Mouse (Mus musculus): ENCODE data around the gene Mvd. TPM values are rescaled to one million over a fixed set of nuclear protein-coding genes. Genes with fewer than 3 reads are reported as not detected.
A peak's percentile ranks its signal among the peaks of the same experiment; 100 is the strongest.

The Mvd gene
- polyA plus RNA-seq, 1 experiment from 2014 or later, result 18.7 TPM

GRCm38 (mm10) chr8:122432443-122433268 lies 10.6 kb downstream of the Mvd start, which contains the start of gene Cyba:
TSS of gene Cyba (minus strand) at chr8:122432930.
- Histone ChIP-seq H3K9me3 (ENCODE audit: control insufficient read depth) (no peaks in the 10 kb centered on the region), H3K4me3 (ENCODE audit: low read depth, low read length) (peak within 1 kb of the TSS; percentile 67), H3K36me3 (ENCODE audit: control insufficient read depth, insufficient read depth) (peaks cover 17% of the 10 kb centered on the region; the same call in 1 of the 2 replicates), H3K27ac (ENCODE audit: low read depth, low read length) (peak within 1 kb of the TSS; percentile 75), H3K27me3 (replicated peaks; ENCODE audit: control insufficient read depth, insufficient read depth, low read length) (no peaks in the 10 kb centered on the region), H3K9ac (ENCODE audit: low read depth, low read length) (peak within 1 kb of the TSS; percentile 69), H3K4me2 (replicated peaks; ENCODE audit: low read depth) (peak within 1 kb of the TSS; percentile 97), H3K4me1 (replicated peaks; ENCODE audit: control insufficient read depth, insufficient read depth, low read length) (peaks cover 5% of the 10 kb centered on the region; the same call in 1 of the 2 replicates)
- peak; percentile 80 for ATAC-seq
- TF ChIP-seq CTCF (IDR thresholded peaks at IDR 0.05; ENCODE audit: low read depth), result no peak
- WGBS, result 2% methylated on average over 44 of the region's 45 CpGs

- peaks cover 11% of the 10 kb centered on the region; the same call in 1 of the 2 replicates for H3K36me3 ChIP-seq (ENCODE audit: control insufficient read depth, insufficient read depth)
- ATAC-seq, result peak; percentile 25; the same call in 1 of the 2 replicates
Measured at GRCm38 (mm10) chr8:122431694-122432442, 11.4 kb downstream of the Mvd start.

GRCm38 (mm10) chr8:122430646-122431045 lies 12.6 kb downstream of the Mvd start:
- Histone ChIP-seq H3K4me1 (replicated peaks; ENCODE audit: control insufficient read depth, insufficient read depth, low read length) (peaks cover 5% of the 10 kb centered on the region; the same call in 1 of the 2 replicates), H3K4me3 (ENCODE audit: low read depth, low read length) (no peak overlapping the region), H3K27ac (ENCODE audit: low read depth, low read length) (no peak overlapping the region), H3K27me3 (replicated peaks; ENCODE audit: control insufficient read depth, insufficient read depth, low read length) (no peaks in the 10 kb centered on the region), H3K36me3 (ENCODE audit: control insufficient read depth, insufficient read depth) (peaks cover 8% of the 10 kb centered on the region; the same call in 1 of the 2 replicates), H3K4me2 (replicated peaks; ENCODE audit: low read depth) (no peak overlapping the region), H3K9me3 (ENCODE audit: control insufficient read depth) (no peaks in the 10 kb centered on the region), H3K9ac (ENCODE audit: low read depth, low read length) (no peak overlapping the region)
- no peak for ATAC-seq
- no peak for TF ChIP-seq CTCF (IDR thresholded peaks at IDR 0.05; ENCODE audit: low read depth)
- 74% methylated on average over 3 of the region's 3 CpGs for whole genome bisulfite sequencing

More at GRCm38 (mm10) chr8:122431694-122432442, 11.4 kb downstream of the Mvd start:
- Histone ChIP-seq H3K4me3 (ENCODE audit: low read depth, low read length) (peak overlapping the region; percentile 67), H3K9ac (ENCODE audit: low read depth, low read length) (peak overlapping the region; percentile 69), H3K9me3 (ENCODE audit: control insufficient read depth) (no peaks in the 10 kb centered on the region), H3K4me2 (replicated peaks; ENCODE audit: low read depth) (peak overlapping the region; percentile 97), H3K27ac (ENCODE audit: low read depth, low read length) (peak overlapping the region; percentile 75), H3K27me3 (replicated peaks; ENCODE audit: control insufficient read depth, insufficient read depth, low read length) (no peaks in the 10 kb centered on the region), H3K4me1 (replicated peaks; ENCODE audit: control insufficient read depth, insufficient read depth, low read length) (peaks cover 5% of the 10 kb centered on the region; the same call in 1 of the 2 replicates)
- WGBS, result 17% methylated on average over 18 of the region's 18 CpGs
- no peak for TF ChIP-seq CTCF (IDR thresholded peaks at IDR 0.05; ENCODE audit: low read depth)

GRCm38 (mm10) chr8:122430058-122430636 lies 13.1 kb downstream of the Mvd start:
- Histone ChIP-seq H3K27ac (ENCODE audit: low read depth, low read length) (no peak overlapping the region), H3K4me2 (replicated peaks; ENCODE audit: low read depth) (no peak overlapping the region), H3K4me1 (replicated peaks; ENCODE audit: control insufficient read depth, insufficient read depth, low read length) (peaks cover 5% of the 10 kb centered on the region; the same call in 1 of the 2 replicates), H3K36me3 (ENCODE audit: control insufficient read depth, insufficient read depth) (peaks cover 11% of the 10 kb centered on the region; the same call in 1 of the 2 replicates), H3K4me3 (ENCODE audit: low read depth, low read length) (no peak overlapping the region), H3K27me3 (replicated peaks; ENCODE audit: control insufficient read depth, insufficient read depth, low read length) (no peaks in the 10 kb centered on the region), H3K9me3 (ENCODE audit: control insufficient read depth) (no peaks in the 10 kb centered on the region), H3K9ac (ENCODE audit: low read depth, low read length) (no peak overlapping the region)
- no peak for TF ChIP-seq CTCF (IDR thresholded peaks at IDR 0.05; ENCODE audit: low read depth)
- 79% methylated on average over 10 of the region's 10 CpGs for WGBS
- no peak for ATAC-seq

GRCm38 (mm10) chr8:122428163-122428562 lies 15.1 kb downstream of the Mvd start:
- peaks cover 22% of the 10 kb centered on the region; the same call in 1 of the 2 replicates for H3K36me3 ChIP-seq (ENCODE audit: control insufficient read depth, insufficient read depth)
- H3K4me2 ChIP-seq (replicated peaks; ENCODE audit: low read depth), result no peak overlapping the region
- H3K4me3 ChIP-seq (ENCODE audit: low read depth, low read length), result no peak overlapping the region
- no peak for ATAC-seq
- no peak overlapping the region for H3K27ac ChIP-seq (ENCODE audit: low read depth, low read length)
- H3K4me1 ChIP-seq (replicated peaks; ENCODE audit: control insufficient read depth, insufficient read depth, low read length), result peaks cover 5% of the 10 kb centered on the region; the same call in 1 of the 2 replicates
- H3K27me3 ChIP-seq (replicated peaks; ENCODE audit: control insufficient read depth, insufficient read depth, low read length), result no peaks in the 10 kb centered on the region
- WGBS, result 77% methylated on average over 9 of the region's 9 CpGs
- TF ChIP-seq CTCF (IDR thresholded peaks at IDR 0.05; ENCODE audit: low read depth), result no peak
- no peak overlapping the region for H3K9ac ChIP-seq (ENCODE audit: low read depth, low read length)
- no peaks in the 10 kb centered on the region for H3K9me3 ChIP-seq (ENCODE audit: control insufficient read depth)
